8 mouse cellular contexts compared by ENCODE assay signal in genomic region chr5:35900401-35901225, GRCm38 (mm10). TPM values are rescaled to one million over a fixed set of nuclear protein-coding genes. Genes with fewer than 3 reads are reported as not detected.
A peak's percentile ranks its signal among the peaks of the same experiment; 100 is the strongest.
DNase-seq lines count a peak whose midpoint lies in the region; ATAC-seq and TF ChIP-seq lines count a peak whose summit lies in the region.

No protein-coding gene starts in this region.

- H3K79me2 ChIP-seq in heart, adult 2 months (replicated peaks; ENCODE audit: control insufficient read depth, insufficient read depth, low read length): peaks cover 7% of the 10 kb centered on the region

- H3K9me3 ChIP-seq in midbrain, embryonic 10.5 days (replicated peaks): no peaks in the 10 kb centered on the region
- no peaks in the 10 kb centered on the region for H3K9me3 ChIP-seq in midbrain, embryonic 11.5 days (ENCODE audit: control insufficient read depth, low read length)
- H3K9me3 ChIP-seq in kidney, embryonic 15.5 days (replicated peaks): no peaks in the 10 kb centered on the region
- no peaks in the 10 kb centered on the region for H3K9me3 ChIP-seq in stomach, embryonic 14.5 days (ENCODE audit: control insufficient read depth, low read depth, low read length)

- no peak for TF ChIP-seq CTCF in heart, adult 2 months (IDR thresholded peaks at IDR 0.05)

- no peak for TF ChIP-seq EP300 in heart, adult 2 months (IDR thresholded peaks at IDR 0.05; ENCODE audit: insufficient read depth, low read depth, low read length)

- H3K9ac ChIP-seq in heart, adult 2 months (ENCODE audit: low read depth, low read length): no peak overlapping the region
- H3K9ac ChIP-seq in midbrain, embryonic 11.5 days (ENCODE audit: low read length): no peak overlapping the region
- no peak overlapping the region for H3K9ac ChIP-seq in kidney, embryonic 15.5 days
- no peak overlapping the region for H3K9ac ChIP-seq in stomach, embryonic 14.5 days (replicated peaks; ENCODE audit: low read depth, low read length)

- intact Hi-C loops in heart, adult 2 months (cut with DNase I): no loop called here
- intact Hi-C loops in heart, postnatal 14 days (cut with DNase I): no loop called here

- H3K27ac ChIP-seq in heart, adult 2 months: peak overlapping the region; percentile 43
- peak overlapping the region; percentile 73; the same call in 1 of the 2 replicates for H3K27ac ChIP-seq in midbrain, embryonic 10.5 days (replicated peaks)
- no peak overlapping the region for H3K27ac ChIP-seq in midbrain, embryonic 11.5 days (ENCODE audit: low read depth, low read length)
- H3K27ac ChIP-seq in kidney, embryonic 15.5 days: peak overlapping the region; percentile 89
- H3K27ac ChIP-seq in stomach, embryonic 14.5 days (ENCODE audit: low read length): peak overlapping the region; percentile 61

- no peak for TF ChIP-seq POLR2A in heart, adult 2 months (IDR thresholded peaks at IDR 0.05; ENCODE audit: insufficient read depth, low read depth, low read length)

- peaks cover 46% of the 10 kb centered on the region for H3K4me1 ChIP-seq in heart, adult 2 months (ENCODE audit: control insufficient read depth, insufficient read depth, low read length)
- H3K4me1 ChIP-seq in midbrain, embryonic 10.5 days: peaks cover 73% of the 10 kb centered on the region
- peaks cover 23% of the 10 kb centered on the region for H3K4me1 ChIP-seq in midbrain, embryonic 11.5 days (ENCODE audit: control insufficient read depth, insufficient read depth, low read length)
- H3K4me1 ChIP-seq in kidney, embryonic 15.5 days: peaks cover 87% of the 10 kb centered on the region
- H3K4me1 ChIP-seq in stomach, embryonic 14.5 days (ENCODE audit: control insufficient read depth, insufficient read depth, low read length): peaks cover 27% of the 10 kb centered on the region

- 32% methylated on average over 10 of the region's 10 CpGs for WGBS in heart, adult 2 months
- WGBS in midbrain, embryonic 10.5 days: 18% methylated on average over 10 of the region's 10 CpGs
- WGBS in midbrain, embryonic 11.5 days: 18% methylated on average over 10 of the region's 10 CpGs
- 5% methylated on average over 9 of the region's 10 CpGs for WGBS in kidney, embryonic 15.5 days
- WGBS in stomach, embryonic 14.5 days: 7% methylated on average over 10 of the region's 10 CpGs

- H3K36me3 ChIP-seq in heart, adult 2 months (ENCODE audit: control insufficient read depth, insufficient read depth, low read length): peaks cover 9% of the 10 kb centered on the region
- H3K36me3 ChIP-seq in midbrain, embryonic 10.5 days: no peaks in the 10 kb centered on the region
- no peaks in the 10 kb centered on the region for H3K36me3 ChIP-seq in midbrain, embryonic 11.5 days (ENCODE audit: control insufficient read depth, insufficient read depth, low read length)
- H3K36me3 ChIP-seq in kidney, embryonic 15.5 days: 0 out of 2 replicates have a peak, but pooled peaks cover 3% of the 10 kb centered on the region
- no peaks in the 10 kb centered on the region for H3K36me3 ChIP-seq in stomach, embryonic 14.5 days (ENCODE audit: control insufficient read depth, insufficient read depth, low read length)

- no peak for DNase-seq in heart, adult 2 months
- DNase-seq in heart, postnatal 14 days: no peak
- no peak for DNase-seq in midbrain, embryonic 10.5 days (ENCODE audit: low spot score)
- no peak for DNase-seq in midbrain, embryonic 11.5 days (ENCODE audit: low spot score, missing footprints)
- DNase-seq in gastrocnemius, postnatal 25 days: no peak
- no peak for DNase-seq in spleen, postnatal 14 days (ENCODE audit: low spot score in 2 of 2)

- no peaks in the 10 kb centered on the region for H3K27me3 ChIP-seq in heart, adult 2 months (ENCODE audit: control insufficient read depth, insufficient read depth, low read length)
- H3K27me3 ChIP-seq in midbrain, embryonic 10.5 days (ENCODE audit: low read depth, poor library complexity, severe bottlenecking): peaks cover under 1% of the 10 kb centered on the region; the same call in 1 of the 2 replicates
- H3K27me3 ChIP-seq in midbrain, embryonic 11.5 days (ENCODE audit: control insufficient read depth, insufficient read depth, low read length): no peaks in the 10 kb centered on the region
- H3K27me3 ChIP-seq in kidney, embryonic 15.5 days: no peaks in the 10 kb centered on the region
- no peaks in the 10 kb centered on the region for H3K27me3 ChIP-seq in stomach, embryonic 14.5 days (ENCODE audit: control insufficient read depth, insufficient read depth, low read length)

- no peak overlapping the region for H3K4me3 ChIP-seq in heart, adult 2 months
- no peak overlapping the region for H3K4me3 ChIP-seq in midbrain, embryonic 10.5 days
- H3K4me3 ChIP-seq in midbrain, embryonic 11.5 days (ENCODE audit: low read depth, low read length): no peak overlapping the region
- H3K4me3 ChIP-seq in kidney, embryonic 15.5 days (replicated peaks): no peak overlapping the region
- H3K4me3 ChIP-seq in stomach, embryonic 14.5 days (ENCODE audit: low read depth, low read length): no peak overlapping the region

- H3K4me2 ChIP-seq in midbrain, embryonic 11.5 days: no peak overlapping the region
- peak overlapping the region; percentile 49 for H3K4me2 ChIP-seq in kidney, embryonic 15.5 days
- H3K4me2 ChIP-seq in stomach, embryonic 14.5 days (replicated peaks; ENCODE audit: low read depth, low read length): 0 out of 2 replicates have a peak overlapping the region, but pooled peaks have one; percentile 14

- ATAC-seq in midbrain, embryonic 11.5 days (ENCODE audit: low FRiP score): no peak
- peak; percentile 72 for ATAC-seq in kidney, embryonic 15.5 days (replicated peaks; ENCODE audit: low FRiP score)
- ATAC-seq in stomach, embryonic 14.5 days (ENCODE audit: insufficient number of reproducible peaks, insufficient read depth, low FRiP score, low read depth): peak; percentile 23; the same call in 1 of the 2 replicates

RNA-seq across cellular contexts. Expression of gene Afap1, which starts 7.5 kb away (rescaled TPM):
- 10 to 100 TPM; 18.7 to 20.6 TPM for total RNA-seq in heart, adult 2 months (2021)
- 11.5 and 13.6 TPM in 2 replicates for polyA plus RNA-seq in heart, adult 2 months (2012; rRNA removed)
- 10 to 100 TPM; 28.3 to 28.7 TPM for total RNA-seq in heart, postnatal 14 days (2021)
- 21.6 and 34.3 TPM in 2 replicates for polyA plus RNA-seq in midbrain, embryonic 10.5 days (2016; fragmentation: Nextera tagmentation; extraction: Ambion mirVana)
- polyA plus RNA-seq in midbrain, embryonic 11.5 days (2014; fragmentation: Nextera tagmentation; extraction: Ambion mirVana): 36.1 and 37.5 TPM in 2 replicates
- 24.7 and 25.4 TPM in 2 replicates for polyA plus RNA-seq in kidney, embryonic 15.5 days (2015; fragmentation: Nextera tagmentation; extraction: Ambion mirVana)
- polyA plus RNA-seq in stomach, embryonic 14.5 days (2014; fragmentation: Nextera tagmentation; extraction: Ambion mirVana): 21.3 and 22.8 TPM in 2 replicates
- total RNA-seq in gastrocnemius, postnatal 25 days (2021): 1 to 10 TPM; 7.8 to 8.1 TPM
